Mouse (Mus musculus): ENCODE results near the gene Efnb3.

DNA sequence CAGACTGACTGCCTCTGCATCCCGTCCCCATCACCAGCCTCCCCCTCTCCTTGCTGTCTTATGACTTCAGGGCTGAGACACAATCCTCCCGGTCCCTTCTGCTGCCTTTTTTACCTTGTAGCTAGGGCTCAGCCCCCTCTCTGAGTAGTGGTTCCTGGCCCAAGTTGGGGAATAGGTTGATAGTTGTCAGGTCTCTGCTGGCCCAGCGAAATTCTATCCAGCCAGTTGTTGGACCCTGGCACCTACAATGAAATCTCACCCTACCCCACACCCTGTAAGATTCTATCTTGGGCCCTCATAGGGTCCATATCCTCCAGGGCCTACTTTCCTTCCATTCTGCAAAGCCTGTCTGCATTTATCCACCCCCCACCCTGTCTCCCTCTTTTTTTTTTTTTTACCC lies 31.4 kb upstream of the Efnb3 start:
- TF ChIP-seq POLR2A (IDR thresholded peaks at IDR 0.05; ENCODE audit: low read depth, low read length), result no peak
- TF ChIP-seq CTCF (conservative IDR thresholded peaks at IDR 0.05; ENCODE audit: insufficient read depth, insufficient read length, low read depth, low read length), result no peak

Data from kidney, adult 2 months (tissue).